Mouse (Mus musculus) intestine, embryonic 14.5 days (tissue): Measurements from ENCODE around the gene Cox8b. TPM values are rescaled to one million over a fixed set of nuclear protein-coding genes. Genes with fewer than 3 reads are reported as not detected.

Experiments
- ATAC-seq: fragments of 200-750 bp; cut with Nextera tagmentation; replicated peaks from 2 replicates; pipeline ENCODE4 v1.8.0; 2017; ENCODE audit warnings: low read depth, moderate number of reproducible peaks, moderate TSS enrichment, moderate library complexity; ENCODE audit not compliant: low FRiP score, low TSS enrichment
- DNase-seq: peaks from one replicate; pipeline ENCODE4 v3.0.0-alpha.2; 2018; ENCODE audit warnings: low spot score
- H3K27ac ChIP-seq: fragments of 300-500 bp; sonication (generic); 2 replicates; pipeline ENCODE4 v1.5.1; 2014; ENCODE audit warnings: low read depth, mild to moderate bottlenecking, control low read depth
- H3K27me3 ChIP-seq: fragments of 300-500 bp; sonication (generic); replicated peaks from 2 replicates; pipeline ENCODE4 v1.6.1; 2014; ENCODE audit warnings: low read length, control low read depth; ENCODE audit not compliant: control insufficient read depth, insufficient read depth
- H3K36me3 ChIP-seq: fragments of 300-500 bp; sonication (generic); 2 replicates; pipeline ENCODE4 v1.6.1; 2014; ENCODE audit warnings: low read length, control low read depth; ENCODE audit not compliant: control insufficient read depth, insufficient read depth
- H3K4me1 ChIP-seq: fragments of 300-500 bp; sonication (generic); replicated peaks from 2 replicates; pipeline ENCODE4 v1.6.1; 2014; ENCODE audit warnings: low read length, control low read depth, mixed read lengths; ENCODE audit not compliant: control insufficient read depth, insufficient read depth
- H3K4me2 ChIP-seq: fragments of 300-500 bp; sonication (generic); 2 replicates; pipeline ENCODE4 v1.6.1; 2014; ENCODE audit warnings: low read length
- H3K4me3 ChIP-seq: fragments of 300-500 bp; sonication (generic); 2 replicates; pipeline ENCODE4 v1.5.1; 2014; ENCODE audit warnings: low read depth, low read length, control low read depth, mixed read lengths
- H3K9ac ChIP-seq: fragments of 300-500 bp; sonication (generic); 2 replicates; pipeline ENCODE4 v1.6.1; 2014; ENCODE audit warnings: mild to moderate bottlenecking, low read length
- H3K9me3 ChIP-seq: fragments of 300-500 bp; sonication (generic); 2 replicates; pipeline ENCODE4 v1.6.1; 2016; ENCODE audit warnings: low read length, control low read depth; ENCODE audit not compliant: control insufficient read depth
- WGBS: fragments of 180-500 bp; shearing (Covaris S2); extraction: QIAGEN DNeasy Blood & Tissue Kit; methylation state at CpG from one replicate; pipeline ENCODE4 v1.1.7; 2014; 5-methylcytosine and 5-hydroxymethylcytosine counted together
- polyA plus RNA-seq: library from polyadenylated mRNA; unstranded; fragments of >200 nt; fragmentation: Nextera tagmentation; extraction: Ambion mirVana; gene quantifications from 2 replicates; pipeline ENCODE4 v1.2.1, GENCODE M21; 2014

The Cox8b gene
- polyA plus RNA-seq = 0.62 and 0.83 TPM in 2 replicates

DNA sequence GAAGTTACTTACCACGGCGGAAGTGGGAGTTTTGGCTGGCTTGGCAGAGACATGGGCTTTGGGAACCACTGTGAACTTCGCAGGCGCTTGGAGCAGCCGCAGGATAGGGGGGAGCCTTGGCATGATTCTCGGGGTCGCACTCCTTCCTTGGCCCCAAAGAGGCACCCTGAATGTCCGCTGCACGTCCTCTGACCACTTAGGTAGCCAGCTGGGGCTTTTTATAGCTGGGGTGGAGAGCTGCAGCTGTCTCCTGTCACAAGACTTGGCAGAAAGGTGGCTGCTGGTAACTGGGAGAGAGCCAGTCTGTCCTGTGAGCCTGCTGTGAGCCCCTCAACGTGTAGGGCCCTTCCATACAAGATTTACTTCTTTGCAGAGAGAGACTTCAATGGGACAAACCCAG lies at the start of gene Cox8b:
Cox8b (minus strand) TSS at position 227 of the 400 bp plus-strand sequence.
- Histone ChIP-seq H3K9ac (no peak within 1 kb of the TSS), H3K4me2 (no peak within 1 kb of the TSS), H3K9me3 (no peaks in the 10 kb centered on the region), H3K36me3 (peaks cover 41% of the 10 kb centered on the region), H3K4me1 (no peaks in the 10 kb centered on the region), H3K4me3 (no peak within 1 kb of the TSS), H3K27me3 (no peaks in the 10 kb centered on the region), H3K27ac (no peak within 1 kb of the TSS)
- WGBS = 63% methylated on average over 10 of the region's 10 CpGs
- ATAC-seq = no peak
- no peak for DNase-seq

DNA sequence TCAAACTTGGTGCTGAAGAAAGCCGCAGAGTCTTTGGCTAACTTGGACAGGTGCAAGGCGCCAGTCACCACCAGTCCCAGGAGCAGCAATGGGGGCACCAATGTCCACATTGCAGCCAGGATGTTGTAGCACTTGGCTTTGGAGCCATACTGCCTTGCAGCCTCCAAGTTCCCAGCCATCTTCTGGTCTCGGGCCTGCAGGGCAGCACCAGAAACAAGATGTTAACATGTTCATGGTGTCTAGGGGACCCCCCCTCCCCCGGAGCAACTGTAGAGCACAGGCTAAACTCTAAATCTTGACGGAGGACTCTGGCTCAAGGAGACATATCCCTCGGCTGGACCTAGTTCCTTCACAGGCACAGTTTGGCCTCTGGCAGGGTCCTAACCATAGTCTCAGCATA lies 49.0 kb upstream of the Cox8b start:
- no peaks in the 10 kb centered on the region for H3K27me3 ChIP-seq
- H3K4me1 ChIP-seq = peaks cover 37% of the 10 kb centered on the region
- H3K9ac ChIP-seq = no peak overlapping the region
- H3K27ac ChIP-seq = no peak overlapping the region
- H3K4me3 ChIP-seq = no peak overlapping the region
- no peak for ATAC-seq
- peaks cover 56% of the 10 kb centered on the region for H3K36me3 ChIP-seq
- no peaks in the 10 kb centered on the region for H3K9me3 ChIP-seq
- WGBS = 83% methylated on average over 6 of the region's 6 CpGs
- no peak overlapping the region for H3K4me2 ChIP-seq
- no peak for DNase-seq

DNA sequence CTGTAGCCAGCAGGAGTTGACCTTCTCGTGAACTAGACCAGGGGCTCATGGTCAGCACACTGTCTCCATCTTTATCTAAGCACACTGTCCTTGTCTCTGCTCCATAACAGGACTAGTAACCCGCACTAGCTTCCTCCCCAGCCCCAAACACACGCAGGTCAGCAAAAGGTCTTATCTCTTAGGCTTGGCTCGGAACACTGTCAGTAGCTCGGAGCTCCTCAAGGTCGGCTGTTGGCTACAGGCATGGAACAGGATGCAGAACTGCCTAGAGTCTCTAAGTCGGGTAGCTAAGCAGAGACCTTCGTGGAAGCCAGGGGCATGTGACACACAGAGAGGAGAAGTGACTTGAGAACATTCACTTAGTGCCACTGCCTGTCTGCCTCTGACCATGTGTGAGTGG lies 47.9 kb upstream of the Cox8b start:
- no peaks in the 10 kb centered on the region for H3K9me3 ChIP-seq
- H3K27me3 ChIP-seq = no peaks in the 10 kb centered on the region
- peaks cover 30% of the 10 kb centered on the region for H3K4me1 ChIP-seq
- 74% methylated on average over 8 of the region's 8 CpGs for WGBS
- no peak for ATAC-seq
- H3K9ac ChIP-seq = no peak overlapping the region
- no peak overlapping the region for H3K27ac ChIP-seq
- H3K4me2 ChIP-seq = no peak overlapping the region
- H3K4me3 ChIP-seq = no peak overlapping the region
- DNase-seq = no peak
- H3K36me3 ChIP-seq = peaks cover 59% of the 10 kb centered on the region

DNA sequence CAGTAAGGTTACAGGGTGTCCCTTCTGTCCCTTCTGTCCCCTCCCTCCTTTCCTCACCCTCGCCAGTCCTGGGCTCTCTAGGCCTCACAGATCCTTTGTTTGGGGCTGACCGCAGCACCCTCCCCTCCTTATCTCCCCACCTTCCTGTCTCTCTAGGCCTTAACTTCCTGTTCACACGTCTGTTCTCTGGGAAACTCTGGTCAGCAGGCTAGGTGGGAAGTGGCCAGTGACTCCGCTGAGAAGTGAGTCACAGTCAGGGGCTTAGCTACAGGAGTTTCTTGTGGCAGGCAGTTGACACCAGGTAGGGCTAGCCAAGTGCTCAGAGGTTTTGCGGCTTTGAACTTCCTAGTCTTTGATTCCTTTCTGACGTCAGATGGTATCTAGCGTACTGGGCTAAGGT lies 46.7 kb upstream of the Cox8b start:
- Histone ChIP-seq H3K4me2 (no peak overlapping the region), H3K27ac (no peak overlapping the region), H3K4me1 (peaks cover 33% of the 10 kb centered on the region), H3K9ac (no peak overlapping the region), H3K27me3 (no peaks in the 10 kb centered on the region), H3K4me3 (no peak overlapping the region), H3K9me3 (no peaks in the 10 kb centered on the region), H3K36me3 (peaks cover 55% of the 10 kb centered on the region)
- WGBS = 59% methylated on average over 7 of the region's 7 CpGs
- DNase-seq (no peak), ATAC-seq (no peak)

DNA sequence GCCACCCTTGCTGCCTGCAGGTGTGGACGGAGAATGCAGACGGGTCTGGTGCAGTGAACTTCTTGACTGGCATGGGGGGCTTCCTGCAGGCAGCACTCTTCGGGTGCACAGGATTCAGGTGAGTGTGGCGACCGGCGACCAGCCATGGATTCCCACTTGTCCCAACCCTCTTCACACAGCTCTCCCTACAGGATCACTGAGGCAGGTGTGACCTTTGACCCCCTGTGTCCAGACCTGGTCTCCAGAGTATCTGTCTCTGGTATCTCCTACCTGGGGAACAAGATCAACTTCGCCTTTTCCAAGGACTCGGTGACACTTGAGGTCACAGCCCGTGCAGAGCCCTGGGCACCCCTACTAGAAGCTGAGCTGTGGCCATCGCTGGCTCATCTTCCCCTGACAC lies 46.1 kb upstream of the Cox8b start:
- Histone ChIP-seq H3K4me3 (no peak overlapping the region), H3K27me3 (no peaks in the 10 kb centered on the region), H3K27ac (no peak overlapping the region), H3K36me3 (peaks cover 55% of the 10 kb centered on the region), H3K9me3 (no peaks in the 10 kb centered on the region), H3K4me1 (peaks cover 30% of the 10 kb centered on the region), H3K4me2 (no peak overlapping the region), H3K9ac (no peak overlapping the region)
- ATAC-seq = no peak
- no peak for DNase-seq
- 93% methylated on average over 10 of the region's 10 CpGs for WGBS

DNA sequence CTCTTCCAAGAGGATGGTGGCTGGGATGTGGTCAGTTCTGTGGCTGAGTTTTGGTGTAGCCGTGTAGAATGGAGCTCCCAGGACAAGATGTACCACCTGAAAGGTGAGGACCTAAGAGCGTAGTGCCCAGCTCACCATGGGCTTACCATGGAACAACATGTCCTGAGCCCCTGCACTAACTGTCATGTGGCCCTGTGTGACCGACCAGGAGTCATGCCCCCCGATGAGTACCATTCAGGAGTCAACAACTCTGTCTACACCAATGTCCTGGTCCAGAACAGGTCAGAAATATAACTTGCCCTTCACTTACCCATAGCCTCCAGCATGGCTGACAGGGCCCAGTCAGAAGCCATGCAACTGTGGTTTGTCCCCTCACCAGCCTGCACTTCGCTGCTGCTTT lies 45.0 kb upstream of the Cox8b start:
- no peaks in the 10 kb centered on the region for H3K9me3 ChIP-seq
- no peak for ATAC-seq
- 91% methylated on average over 5 of the region's 5 CpGs for WGBS

DNA sequence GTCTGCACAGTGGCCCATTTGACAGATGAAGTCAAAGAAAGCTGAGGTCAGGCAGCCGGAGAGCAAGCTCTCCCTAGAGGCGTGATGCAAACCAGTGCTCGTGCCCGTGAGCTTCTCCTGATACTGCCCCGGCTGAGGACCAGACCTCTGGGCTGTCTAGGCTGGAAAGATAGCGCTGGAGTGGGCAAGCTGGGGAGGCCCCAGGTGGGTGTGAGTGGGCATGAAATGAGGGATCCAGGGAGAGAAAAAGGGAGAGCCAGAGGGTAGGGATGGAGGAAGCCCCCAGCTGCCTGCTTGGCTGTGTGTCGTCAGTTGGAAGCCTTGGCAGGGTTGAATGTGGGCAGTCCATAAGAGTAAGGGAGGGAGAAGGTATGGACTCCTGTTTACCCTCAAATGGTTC lies 44.0 kb upstream of the Cox8b start:
- Histone ChIP-seq H3K4me1 (peaks cover 35% of the 10 kb centered on the region), H3K36me3 (peaks cover 48% of the 10 kb centered on the region), H3K4me3 (no peak overlapping the region), H3K27ac (no peak overlapping the region), H3K9me3 (no peaks in the 10 kb centered on the region), H3K27me3 (no peaks in the 10 kb centered on the region), H3K9ac (no peak overlapping the region), H3K4me2 (no peak overlapping the region)
- DNase-seq (no peak), ATAC-seq (no peak)
- WGBS = 92% methylated on average over 7 of the region's 7 CpGs

More for the DNA sequence above, 45.0 kb upstream of the Cox8b start:
- Histone ChIP-seq H3K36me3 (peaks cover 55% of the 10 kb centered on the region), H3K4me3 (no peak overlapping the region), H3K4me2 (no peak overlapping the region), H3K9ac (no peak overlapping the region), H3K4me1 (peaks cover 30% of the 10 kb centered on the region), H3K27ac (no peak overlapping the region), H3K27me3 (no peaks in the 10 kb centered on the region)
- DNase-seq = no peak

DNA sequence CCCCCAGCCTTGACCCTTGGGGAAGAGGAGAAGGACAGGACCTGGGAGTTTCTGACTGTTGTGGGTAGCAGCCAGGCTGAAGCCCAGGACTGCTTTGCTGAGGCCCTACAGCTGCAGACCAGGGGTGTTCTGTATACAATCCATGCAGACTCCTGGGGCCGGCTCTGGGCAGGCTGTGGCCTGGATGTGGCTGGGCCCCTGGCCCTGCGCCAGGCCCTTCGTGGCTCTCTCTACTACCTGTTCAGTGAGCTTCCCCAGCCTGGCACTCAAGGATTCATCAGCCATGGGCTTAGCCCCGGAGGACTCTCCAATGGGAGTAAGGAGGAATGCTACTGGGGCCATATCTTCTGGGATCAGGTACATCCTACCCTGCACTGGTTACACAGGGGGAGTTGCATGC lies 43.1 kb upstream of the Cox8b start:
- Histone ChIP-seq H3K27ac (peak overlapping the region; percentile 88; the same call in 1 of the 2 replicates), H3K4me1 (peaks cover 38% of the 10 kb centered on the region), H3K9me3 (no peaks in the 10 kb centered on the region), H3K36me3 (peaks cover 39% of the 10 kb centered on the region), H3K4me2 (no peak overlapping the region), H3K4me3 (no peak overlapping the region), H3K9ac (no peak overlapping the region), H3K27me3 (no peaks in the 10 kb centered on the region)
- no peak for ATAC-seq
- no peak for DNase-seq
- WGBS = 51% methylated on average over 4 of the region's 4 CpGs

DNA sequence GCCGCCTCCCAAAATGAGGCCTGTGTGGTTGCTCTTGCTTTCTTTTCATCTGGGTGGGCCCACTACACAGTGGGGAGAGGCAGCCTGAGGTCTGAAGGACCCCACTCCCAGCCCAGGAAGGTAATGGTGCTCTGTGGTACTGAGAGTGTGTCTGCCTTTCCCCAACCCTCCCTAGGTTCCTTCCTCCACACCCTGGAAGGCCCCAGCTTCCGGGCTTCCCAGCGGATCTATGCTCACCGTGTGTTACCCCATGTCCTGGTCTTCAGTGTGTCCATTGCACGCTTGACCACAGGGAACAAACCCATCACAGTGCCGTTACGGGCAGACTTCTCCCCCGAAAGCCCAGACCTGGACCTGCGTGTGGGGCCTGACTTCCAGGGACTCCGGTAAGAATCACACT lies 42.6 kb upstream of the Cox8b start:
- Histone ChIP-seq H3K9ac (no peak overlapping the region; the same call in 1 of the 2 replicates), H3K4me2 (peak overlapping the region; percentile 82), H3K36me3 (peaks cover 33% of the 10 kb centered on the region), H3K4me1 (peaks cover 38% of the 10 kb centered on the region), H3K4me3 (peak overlapping the region; percentile 54; the same call in 1 of the 2 replicates), H3K27ac (peak overlapping the region; percentile 88; the same call in 1 of the 2 replicates), H3K9me3 (no peaks in the 10 kb centered on the region), H3K27me3 (no peaks in the 10 kb centered on the region)
- ATAC-seq (no peak), DNase-seq (no peak)
- 88% methylated on average over 10 of the region's 10 CpGs for WGBS
